18 mouse cellular contexts compared by ENCODE assay signal in genomic region chr11:120568324-120568723, GRCm38 (mm10). TPM values are rescaled to one million over a fixed set of nuclear protein-coding genes. Genes with fewer than 3 reads are reported as not detected.
"Had no signal": no experiment of that assay in that cellular context is flagged by ENCODE, and none has a peak within 500 bp of the region (broad histone marks: within the 10 kb centered on the region; RNA-seq: fewer than 3 reads in every experiment).

No protein-coding gene starts in this region.

- ATAC-seq: inflammation-experienced regulatory T-cells, adult 6 months; liver, embryonic 12.5 days had no signal

- H3K4me2 ChIP-seq: limb, embryonic 12.5 days; liver, embryonic 12.5 days; lung, embryonic 15.5 days; midbrain, embryonic 12.5 days; neural tube, embryonic 12.5 days had no signal

- H3K27ac ChIP-seq: limb, embryonic 12.5 days; liver, embryonic 12.5 days; lung, embryonic 15.5 days; midbrain, embryonic 12.5 days; neural tube, embryonic 12.5 days; stomach, postnatal 0 days had no signal

- H3K9me3 ChIP-seq: limb, embryonic 12.5 days; liver, embryonic 12.5 days; lung, embryonic 15.5 days; midbrain, embryonic 12.5 days; neural tube, embryonic 12.5 days had no signal

- H3K9ac ChIP-seq: limb, embryonic 12.5 days; liver, embryonic 12.5 days; lung, embryonic 15.5 days; midbrain, embryonic 12.5 days; neural tube, embryonic 12.5 days had no signal

- H3K4me3 ChIP-seq: limb, embryonic 12.5 days; liver, embryonic 12.5 days; lung, embryonic 15.5 days; midbrain, embryonic 12.5 days; neural tube, embryonic 12.5 days had no signal

- DNase-seq: kidney, adult 2 months; kidney, postnatal 10 days; thymus, postnatal 4 days had no signal

- H3K27me3 ChIP-seq: limb, embryonic 12.5 days; liver, embryonic 12.5 days; lung, embryonic 15.5 days; midbrain, embryonic 12.5 days; neural tube, embryonic 12.5 days had no signal

RNA-seq across cellular contexts. Expression of gene Ppp1r27, which starts 17.4 kb away (rescaled TPM):
- total RNA-seq: layer of hippocampus, adult 8-10 months; layer of hippocampus, postnatal 25 days; left cerebral cortex, adult 8-10 months; left cerebral cortex, postnatal 25 days; megakaryocyte-erythroid progenitor cell, adult 5-6 weeks; monocyte, adult 5-6 weeks; neutrophil, adult 5-6 weeks had no signal
- polyA plus RNA-seq: inflammation-experienced regulatory T-cells, adult 6 months; large intestine, adult 2 months; limb, embryonic 12.5 days; liver, embryonic 12.5 days; midbrain, embryonic 12.5 days; neural tube, embryonic 12.5 days; stomach, postnatal 0 days had no signal
